Comparison of ENCODE assay signal across 35 mouse cellular contexts in the genomic region with DNA sequence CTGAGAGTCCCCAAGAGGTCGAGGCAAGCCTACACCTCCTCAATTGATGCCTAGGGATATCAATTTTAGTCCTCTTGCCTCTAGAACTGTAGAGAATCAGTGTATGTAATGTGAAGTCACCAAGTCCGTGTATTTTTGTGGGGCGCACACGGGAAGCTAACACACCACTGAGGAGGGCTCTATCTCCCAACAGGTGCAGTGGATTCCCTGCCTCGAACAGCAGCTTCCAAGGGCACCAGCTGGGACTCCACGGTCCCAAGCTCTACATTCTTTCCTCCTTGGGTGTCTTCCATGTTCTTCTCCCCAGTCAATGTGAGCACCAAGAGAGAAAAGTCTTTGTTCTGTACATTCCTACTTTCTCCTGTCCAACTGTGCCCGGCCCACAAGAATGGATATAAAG.
"Had no signal": no experiment of that assay in that cellular context is flagged by ENCODE, and none has a peak within 500 bp of the region (broad histone marks: within the 10 kb centered on the region; RNA-seq: fewer than 3 reads in every experiment).

No protein-coding gene starts in this region.

- H3K4me3 ChIP-seq: heart, embryonic 10.5 days; heart, embryonic 12.5 days; heart, embryonic 13.5 days; heart, embryonic 15.5 days; hindbrain, embryonic 10.5 days; hindbrain, embryonic 12.5 days; hindbrain, embryonic 13.5 days; hindbrain, embryonic 15.5 days; intestine, embryonic 15.5 days; kidney, embryonic 15.5 days; layer of hippocampus, adult 2 months had no signal

- H3K9me3 ChIP-seq: heart, embryonic 10.5 days; heart, embryonic 12.5 days; heart, embryonic 13.5 days; heart, embryonic 15.5 days; hindbrain, embryonic 10.5 days; hindbrain, embryonic 12.5 days; hindbrain, embryonic 13.5 days; hindbrain, embryonic 15.5 days; intestine, embryonic 15.5 days; kidney, embryonic 15.5 days had no signal

- H3K4me1 ChIP-seq: heart, embryonic 12.5 days; heart, embryonic 13.5 days; heart, embryonic 15.5 days; hindbrain, embryonic 12.5 days; hindbrain, embryonic 13.5 days; hindbrain, embryonic 15.5 days; intestine, embryonic 15.5 days; kidney, embryonic 15.5 days had no signal

- H3K27ac ChIP-seq: heart, embryonic 10.5 days; heart, embryonic 13.5 days; heart, embryonic 15.5 days; hindbrain, embryonic 10.5 days; hindbrain, embryonic 12.5 days; hindbrain, embryonic 13.5 days; hindbrain, embryonic 14.5 days; hindbrain, embryonic 15.5 days; hindbrain, postnatal 0 days; intestine, embryonic 15.5 days; kidney, embryonic 15.5 days; kidney, postnatal 0 days; layer of hippocampus, adult 2 months had no signal

- DNase-seq: heart, postnatal 10 days; heart, postnatal 14 days; heart, postnatal 36 days; heart, postnatal 4 days; kidney, adult 11 months; kidney, adult 18-20 months; kidney, adult 2 months; kidney, adult 8-10 months; kidney, adult 9 months; kidney, postnatal 10 days; kidney, postnatal 14 days; kidney, postnatal 25 days; kidney, postnatal 36 days; kidney, postnatal 4 days; layer of hippocampus, adult 9-11 months; layer of hippocampus, postnatal 36 days had no signal

- H3K4me2 ChIP-seq: heart, embryonic 11.5 days; heart, embryonic 12.5 days; heart, embryonic 13.5 days; heart, embryonic 15.5 days; hindbrain, embryonic 12.5 days; hindbrain, embryonic 13.5 days; hindbrain, embryonic 14.5 days; hindbrain, embryonic 15.5 days; intestine, embryonic 15.5 days; kidney, embryonic 15.5 days had no signal

- H3K36me3 ChIP-seq: heart, embryonic 10.5 days; heart, embryonic 12.5 days; heart, embryonic 13.5 days; heart, embryonic 15.5 days; hindbrain, embryonic 10.5 days; hindbrain, embryonic 12.5 days; hindbrain, embryonic 13.5 days; hindbrain, embryonic 15.5 days; intestine, embryonic 15.5 days; kidney, embryonic 15.5 days had no signal

- H3K27me3 ChIP-seq: heart, embryonic 12.5 days; heart, embryonic 15.5 days; hindbrain, embryonic 15.5 days; intestine, embryonic 15.5 days; kidney, embryonic 15.5 days had no signal

- ATAC-seq: hindbrain, embryonic 16.5 days; hindbrain, postnatal 0 days; inflammation-experienced regulatory T-cells, adult 6 months; intestine, embryonic 15.5 days; intestine, embryonic 16.5 days; intestine, postnatal 0 days had no signal

- H3K9ac ChIP-seq: heart, embryonic 12.5 days; heart, embryonic 13.5 days; heart, embryonic 15.5 days; hindbrain, embryonic 12.5 days; hindbrain, embryonic 13.5 days; hindbrain, embryonic 14.5 days; hindbrain, embryonic 15.5 days; intestine, embryonic 15.5 days; kidney, embryonic 15.5 days had no signal
